Mouse (Mus musculus) heart, adult 2 months (tissue): Measurements from ENCODE around the gene Rpsa. TPM values are rescaled to one million over a fixed set of nuclear protein-coding genes. Genes with fewer than 3 reads are reported as not detected.

Source experiments
- DNase-seq, 2 experiments: peaks; one replicate each; pipeline ENCODE4 v3.0.0; 2021
- H3K27ac ChIP-seq: fragments of 200-600 bp; 2 replicates; pipeline ENCODE4 v1.8.1; 2022
- H3K27me3 ChIP-seq: fragments of 200-500 bp; 2 replicates; pipeline ENCODE4 v1.6.1; 2012; ENCODE audit warnings: mild to moderate bottlenecking, low read length, inconsistent platforms, mixed read lengths; ENCODE audit not compliant: control insufficient read depth, insufficient read depth
- H3K36me3 ChIP-seq: fragments of 200-500 bp; 2 replicates; pipeline ENCODE4 v1.6.1; 2012; ENCODE audit warnings: low read length, inconsistent platforms; ENCODE audit not compliant: control insufficient read depth, insufficient read depth
- H3K4me1 ChIP-seq: fragments of 200-500 bp; 2 replicates; pipeline ENCODE4 v1.6.1; 2011; ENCODE audit warnings: low read length; ENCODE audit not compliant: control insufficient read depth, insufficient read depth
- H3K4me3 ChIP-seq: fragments of 200-600 bp; 2 replicates; pipeline ENCODE4 v1.8.1; 2022
- H3K79me2 ChIP-seq: fragments of 200-500 bp; replicated peaks from 2 replicates; pipeline ENCODE4 v1.6.1; 2012; ENCODE audit warnings: mild to moderate bottlenecking, inconsistent platforms, low read length, moderate library complexity, mixed read lengths; ENCODE audit not compliant: control insufficient read depth, insufficient read depth
- H3K9ac ChIP-seq: fragments of 200-500 bp; 2 replicates; pipeline ENCODE4 v1.6.1; 2012; ENCODE audit warnings: low read depth, mild to moderate bottlenecking, control low read depth, inconsistent platforms, low read length, mixed read lengths
- CTCF ChIP-seq: fragments of 200-600 bp; IDR thresholded peaks from 2 replicates; pipeline ENCODE4 v1.8.1; 2022; ENCODE audit warnings: antibody characterized with exemption, mild to moderate bottlenecking, moderate library complexity
- EP300 ChIP-seq: fragments of 200-500 bp; IDR thresholded peaks from 2 replicates; pipeline ENCODE4 v1.6.1; 2011; ENCODE audit warnings: low read depth, low read length, control low read depth; ENCODE audit not compliant: insufficient read depth
- POLR2A ChIP-seq: fragments of 200-500 bp; IDR thresholded peaks from 2 replicates; pipeline ENCODE4 v1.6.1; 2011; ENCODE audit warnings: mild to moderate bottlenecking, low read depth, low read length, control low read depth; ENCODE audit not compliant: insufficient read depth
- WGBS: fragments of 180-500 bp; shearing (Covaris S2); methylation state at CpG from one replicate; pipeline ENCODE4 v1.1.7; 2018; 5-methylcytosine and 5-hydroxymethylcytosine counted together
- intact Hi-C: fragments of 180-260 bp; cut with DNase I; formaldehyde crosslinking; loops from one replicate; pipeline ENCODE4 v1.15.1; 2025
- polyA plus RNA-seq: library from polyadenylated mRNA; depleted of rRNA; stranded (reverse); fragments of >200 nt; gene quantifications from 2 replicates; pipeline ENCODE4 v1.2.3, GENCODE M21; 2012
- total RNA-seq, 2 experiments: library from RNA; stranded (reverse); gene quantifications; 2 replicates each; pipeline ENCODE4 v1.2.3; 2021

Rpsa gene
- total and polyA plus RNA-seq, 3 experiments, result 457 to 1,018 (median 528) TPM

DNA sequence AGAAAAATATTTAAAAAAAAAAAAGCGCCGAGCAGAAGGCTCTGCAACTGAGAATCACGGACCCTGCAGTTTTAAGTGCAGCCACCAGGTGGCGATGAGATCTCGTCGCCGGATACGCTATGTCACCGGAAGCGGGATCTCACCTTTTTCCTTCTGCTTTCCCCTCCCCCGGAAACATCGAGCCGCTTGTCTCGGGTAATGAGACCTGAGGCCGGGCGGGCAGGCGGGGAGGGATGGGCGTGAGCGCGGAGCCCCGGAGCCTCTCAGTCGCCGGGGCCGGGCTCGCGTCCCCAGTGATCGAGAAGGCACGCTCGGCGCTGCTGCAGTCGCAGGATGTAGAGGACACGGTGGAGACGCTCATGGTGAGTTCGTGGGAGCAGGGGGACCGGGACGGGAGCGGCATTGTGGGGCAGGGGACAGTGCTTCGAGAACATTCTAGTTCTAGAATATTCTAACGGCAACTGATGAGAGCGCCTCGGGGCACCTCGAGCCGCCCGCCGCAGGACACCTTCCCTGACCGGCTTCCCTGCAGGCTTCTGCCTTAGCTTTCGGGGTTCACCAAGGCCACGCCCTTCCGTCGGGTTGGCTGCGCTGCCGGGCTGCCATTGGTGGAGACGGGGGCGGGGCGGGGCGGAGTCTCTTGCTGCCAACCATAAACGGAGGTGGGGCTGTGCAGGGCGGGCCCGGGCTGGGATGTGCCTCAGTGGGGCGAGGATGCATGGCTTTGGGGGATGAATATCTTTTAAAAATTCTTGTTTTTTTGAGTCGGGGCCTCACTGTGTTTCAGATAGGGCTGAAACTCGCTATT, 17.1 kb upstream of the Rpsa start, which contains the start of gene Slc25a38:
Slc25a38 (plus strand) TSS at position 164 of the 808 bp plus-strand sequence.
- 1% methylated on average over 62 of the region's 62 CpGs for WGBS

DNA sequence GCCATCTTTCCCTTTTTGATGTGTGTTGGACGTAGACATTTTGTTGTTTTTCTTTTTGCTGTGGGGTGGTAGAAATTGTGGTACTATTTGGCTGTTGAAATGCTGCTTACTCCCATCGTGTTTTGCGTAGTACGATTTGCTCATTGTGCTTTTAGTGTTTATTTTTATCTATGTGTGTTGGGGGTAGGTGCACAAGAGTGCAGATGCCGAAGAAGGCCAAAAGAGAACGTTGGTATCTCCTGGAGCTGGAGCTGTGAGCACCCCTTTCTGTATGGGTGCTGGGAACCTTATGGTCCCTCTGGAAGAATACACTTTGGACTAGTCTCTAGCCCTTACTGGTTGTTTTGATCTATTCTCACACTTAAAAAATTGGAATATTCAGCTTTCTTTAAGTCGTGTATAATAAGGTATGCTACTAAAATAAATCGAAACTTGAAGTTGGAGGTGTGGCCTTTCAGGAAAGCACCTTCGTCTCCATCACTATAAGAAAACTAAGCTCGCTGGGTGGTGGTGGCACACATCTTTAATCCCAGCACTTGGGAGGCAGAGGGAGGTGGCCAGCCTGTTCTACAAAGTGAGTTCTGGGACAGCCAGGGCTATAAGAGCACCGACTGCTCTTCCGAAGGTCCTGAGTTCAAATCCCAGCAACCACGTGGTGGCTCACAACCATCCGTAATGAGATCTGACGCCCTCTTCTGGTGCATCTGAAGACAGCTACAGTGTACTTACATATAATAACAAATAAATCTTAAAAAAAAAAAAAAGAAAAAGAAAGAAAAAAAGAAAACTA, 16.1 kb upstream of the Rpsa start:
- no peak overlapping the region for H3K9ac ChIP-seq
- peak overlapping the region; percentile 99 for H3K27ac ChIP-seq
- DNase-seq, result no peak
- TF ChIP-seq EP300, result no peak
- no peak for TF ChIP-seq POLR2A
- no peak for TF ChIP-seq CTCF
- WGBS, result 72% methylated on average over 15 of the region's 15 CpGs
- H3K4me1 ChIP-seq, result peaks cover 2% of the 10 kb centered on the region; the same call in 1 of the 2 replicates
- no peaks in the 10 kb centered on the region for H3K27me3 ChIP-seq
- no peaks in the 10 kb centered on the region for H3K36me3 ChIP-seq
- intact Hi-C loops, result no loop called here
- peak overlapping the region; percentile 99 for H3K4me3 ChIP-seq
- peaks cover 6% of the 10 kb centered on the region for H3K79me2 ChIP-seq

More for the DNA sequence above, 17.1 kb upstream of the Rpsa start, which contains the start of gene Slc25a38:
- peak within 1 kb of the TSS; percentile 86 for H3K9ac ChIP-seq
- peaks cover 6% of the 10 kb centered on the region for H3K79me2 ChIP-seq
- no peaks in the 10 kb centered on the region for H3K27me3 ChIP-seq
- peak; percentile 94 to 95 for DNase-seq
- H3K36me3 ChIP-seq, result no peaks in the 10 kb centered on the region
- peaks cover 2% of the 10 kb centered on the region; the same call in 1 of the 2 replicates for H3K4me1 ChIP-seq
- H3K27ac ChIP-seq, result peak within 1 kb of the TSS; percentile 99
- intact Hi-C loops, result loop anchor here (1.0 kb wide), 1 partner anchor 17 kb away; the partner anchor contains the start of gene Rpsa
- H3K4me3 ChIP-seq, result peak within 1 kb of the TSS; percentile 99
- TF ChIP-seq POLR2A (peak; percentile 83), CTCF (peak; percentile 93), EP300 (peak; percentile 78)

DNA sequence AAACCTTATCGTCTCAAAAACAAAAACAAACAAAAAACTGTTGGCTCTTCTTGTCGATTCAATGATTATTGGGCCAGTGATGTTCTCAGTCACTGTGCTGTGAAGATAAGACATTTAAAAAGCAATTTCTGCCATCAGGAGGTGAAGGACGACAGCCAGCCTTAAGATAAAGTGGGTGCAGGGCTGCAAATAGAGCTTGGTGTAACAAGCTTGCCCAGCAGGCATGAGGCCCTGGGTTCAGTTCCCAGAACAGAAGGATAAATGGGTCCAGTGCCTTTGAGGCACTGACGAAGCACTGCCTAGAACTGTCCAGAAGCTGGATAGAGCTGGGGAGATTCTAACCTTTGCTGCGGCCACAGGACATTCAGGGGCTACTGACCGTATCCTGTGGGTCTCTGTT, 15.0 kb upstream of the Rpsa start:
- H3K27ac ChIP-seq, result no peak overlapping the region
- H3K4me3 ChIP-seq, result no peak overlapping the region
- H3K4me1 ChIP-seq, result peaks cover 2% of the 10 kb centered on the region; the same call in 1 of the 2 replicates
- no peak overlapping the region for H3K9ac ChIP-seq
- intact Hi-C loops, result no loop called here
- H3K79me2 ChIP-seq, result peaks cover 6% of the 10 kb centered on the region
- no peaks in the 10 kb centered on the region for H3K27me3 ChIP-seq
- 89% methylated on average over 6 of the region's 6 CpGs for WGBS
- TF ChIP-seq EP300 (no peak), CTCF (no peak), POLR2A (no peak)
- DNase-seq, result no peak
- no peaks in the 10 kb centered on the region for H3K36me3 ChIP-seq

DNA sequence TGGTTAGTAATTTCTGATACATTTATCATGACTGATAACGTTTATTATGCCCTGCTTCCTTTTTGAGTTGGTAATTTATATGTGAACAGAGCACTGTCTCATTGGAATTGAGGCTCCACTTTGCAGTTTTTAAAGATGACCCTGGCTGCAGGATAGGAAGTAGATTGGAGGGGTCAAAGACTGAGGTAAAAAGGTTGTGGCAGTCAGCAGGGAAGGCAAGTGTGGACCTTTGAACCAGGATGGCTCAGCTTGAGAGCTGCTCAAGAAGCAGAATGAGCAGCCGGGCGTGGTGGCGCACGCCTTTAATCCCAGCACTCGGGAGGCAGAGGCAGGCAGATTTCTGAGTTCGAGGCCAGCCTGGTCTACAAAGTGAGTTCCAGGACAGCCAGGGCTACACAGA, 14.0 kb upstream of the Rpsa start:
- Histone ChIP-seq H3K9ac (no peak overlapping the region), H3K27me3 (no peaks in the 10 kb centered on the region), H3K4me3 (no peak overlapping the region), H3K4me1 (peaks cover 2% of the 10 kb centered on the region; the same call in 1 of the 2 replicates), H3K36me3 (no peaks in the 10 kb centered on the region), H3K27ac (no peak overlapping the region), H3K79me2 (peaks cover 6% of the 10 kb centered on the region)
- intact Hi-C loops, result no loop called here
- no peak for DNase-seq
- TF ChIP-seq CTCF (no peak), POLR2A (no peak), EP300 (no peak)
- WGBS, result 93% methylated on average over 7 of the region's 7 CpGs

DNA sequence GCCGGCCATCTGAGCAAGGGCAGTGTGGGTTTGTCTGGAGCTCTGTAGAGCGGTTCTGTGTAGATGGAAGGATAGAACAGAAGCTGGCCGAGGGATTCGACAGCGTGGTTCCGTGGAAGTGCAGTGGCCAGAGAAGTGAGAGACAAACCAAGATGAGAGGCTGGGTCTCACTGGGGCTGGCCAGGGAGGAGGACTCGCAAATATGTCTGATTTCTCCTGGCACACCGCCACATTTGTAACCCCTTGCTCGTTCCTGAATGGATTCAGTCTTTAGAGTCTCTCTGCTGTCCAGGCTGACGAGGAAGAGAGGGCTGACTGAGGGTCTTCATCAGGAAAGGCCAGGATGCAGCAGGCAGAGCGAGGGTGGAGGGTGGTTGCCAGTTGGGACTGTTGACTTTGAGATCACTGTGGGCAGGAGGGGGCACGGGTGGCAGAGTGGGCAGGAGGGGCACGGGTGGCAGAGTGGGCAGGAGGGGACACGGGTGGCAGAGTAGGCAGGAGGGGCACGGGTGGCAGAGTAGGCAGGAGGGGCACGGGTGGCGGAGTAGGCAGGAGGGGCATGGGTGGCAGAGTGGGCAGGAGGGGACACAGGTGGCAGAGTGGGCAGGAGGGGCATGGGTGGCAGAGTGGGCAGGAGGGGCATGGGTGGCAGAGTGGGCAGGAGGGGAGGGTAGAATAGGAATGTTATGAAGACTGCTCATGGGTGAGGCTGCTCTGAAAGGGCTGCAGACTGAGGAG, 13.3 kb upstream of the Rpsa start:
- Histone ChIP-seq H3K4me1 (peaks cover 2% of the 10 kb centered on the region; the same call in 1 of the 2 replicates), H3K4me3 (no peak overlapping the region), H3K27me3 (no peaks in the 10 kb centered on the region), H3K9ac (no peak overlapping the region), H3K36me3 (no peaks in the 10 kb centered on the region), H3K79me2 (peaks cover 6% of the 10 kb centered on the region), H3K27ac (no peak overlapping the region)
- no peak for TF ChIP-seq CTCF
- intact Hi-C loops, result no loop called here
- 82% methylated on average over 17 of the region's 17 CpGs for WGBS
- DNase-seq, result no peak

DNA sequence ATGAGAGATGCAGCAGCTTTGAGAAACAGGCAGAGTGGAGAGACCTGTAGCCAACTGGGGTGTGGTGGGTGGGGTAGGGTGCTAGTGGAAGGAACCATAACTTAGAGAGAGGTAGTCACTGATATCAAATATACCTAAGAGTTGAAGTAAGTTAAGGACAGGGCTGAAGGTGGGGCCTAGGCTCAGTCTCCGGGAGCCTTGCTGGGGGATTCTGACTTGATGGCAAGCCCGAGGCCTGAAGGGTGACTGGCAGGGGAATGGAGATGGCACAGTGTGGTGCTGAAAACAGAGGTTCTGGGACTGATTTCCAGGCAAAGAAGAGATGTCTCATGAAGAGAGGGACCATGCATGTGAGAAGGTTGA, 12.7 kb upstream of the Rpsa start:
- intact Hi-C loops, result no loop called here
- Histone ChIP-seq H3K9ac (no peak overlapping the region), H3K27me3 (no peaks in the 10 kb centered on the region), H3K27ac (no peak overlapping the region), H3K36me3 (no peaks in the 10 kb centered on the region), H3K4me1 (peaks cover 2% of the 10 kb centered on the region; the same call in 1 of the 2 replicates), H3K4me3 (no peak overlapping the region), H3K79me2 (peaks cover 6% of the 10 kb centered on the region)
- TF ChIP-seq EP300 (no peak), POLR2A (no peak)
- no peak for DNase-seq
- WGBS, result 85% methylated on average over 2 of the region's 2 CpGs
